Mouse (Mus musculus) ZHBTc4 (cell line): Measurements from ENCODE around the gene Myh10.
A peak's percentile ranks its signal among the peaks of the same experiment; 100 is the strongest.
"Not testable (repeated sequence)": the region's sequence is repeated elsewhere in the genome, so short reads cannot be mapped to it uniquely, and the experiment has no call there.

Experiments used
- DNase-seq: peaks from one replicate; pipeline ENCODE4 v3.0.0-alpha.2; 2011; ENCODE audit warnings: low read depth, low spot score

The Myh10 gene

GRCm38 (mm10) chr11:68790720-68791119, 99.4 kb downstream of the Myh10 start:
- peak; percentile 80 for DNase-seq

- DNase-seq = no peak
Measured at GRCm38 (mm10) chr11:68791794-68792193, 100.4 kb downstream of the Myh10 start.

- no peak for DNase-seq
Measured at GRCm38 (mm10) chr11:68798258-68798657, 106.9 kb downstream of the Myh10 start.

- no peak for DNase-seq
Measured at GRCm38 (mm10) chr11:68805148-68805547, 113.8 kb downstream of the Myh10 start.

- DNase-seq = peak; percentile 80
Measured at GRCm38 (mm10) chr11:68807787-68808186, 116.4 kb downstream of the Myh10 start.

GRCm38 (mm10) chr11:68811881-68812577, 120.7 kb downstream of the Myh10 start:
- peak; percentile 86 for DNase-seq

- DNase-seq = no peak
Measured at GRCm38 (mm10) chr11:68818416-68818815, 127.1 kb downstream of the Myh10 start.

- DNase-seq = no peak
Measured at GRCm38 (mm10) chr11:68819226-68819805, 128.0 kb downstream of the Myh10 start.

- DNase-seq = no peak
Measured at GRCm38 (mm10) chr11:68822326-68822725, 131.0 kb downstream of the Myh10 start.

- no peak for DNase-seq
Measured at GRCm38 (mm10) chr11:68826735-68827134, 135.4 kb downstream of the Myh10 start.

- not testable (repeated sequence) for DNase-seq
Measured at GRCm38 (mm10) chr11:68831580-68831979, 140.2 kb downstream of the Myh10 start.

GRCm38 (mm10) chr11:68832793-68833192, 141.4 kb downstream of the Myh10 start:
- DNase-seq = no peak

GRCm38 (mm10) chr11:68833593-68833992, 142.2 kb downstream of the Myh10 start:
- no peak for DNase-seq

GRCm38 (mm10) chr11:68835034-68835433, 143.7 kb downstream of the Myh10 start:
- DNase-seq = no peak

- DNase-seq = no peak
Measured at GRCm38 (mm10) chr11:68839606-68840005, 148.2 kb downstream of the Myh10 start.

GRCm38 (mm10) chr11:68850862-68851261, 159.5 kb downstream of the Myh10 start:
- DNase-seq = no peak

GRCm38 (mm10) chr11:68851644-68852485, 160.5 kb downstream of the Myh10 start:
- no peak for DNase-seq

GRCm38 (mm10) chr11:68852486-68852901, 161.1 kb downstream of the Myh10 start:
- peak; percentile 83 for DNase-seq

- peak; percentile 100 for DNase-seq
Measured at GRCm38 (mm10) chr11:68852932-68853409, 161.6 kb downstream of the Myh10 start.

GRCm38 (mm10) chr11:68853611-68854401, 162.4 kb downstream of the Myh10 start:
- DNase-seq = no peak

- no peak for DNase-seq
Measured at GRCm38 (mm10) chr11:68854621-68855020, 163.3 kb downstream of the Myh10 start.
